Mouse (Mus musculus) ovary, postnatal 10 days (tissue): ENCODE data around the gene Fkbp11.
A peak's percentile ranks its signal among the peaks of the same experiment; 100 is the strongest.
"Not testable (repeated sequence)": the region's sequence is repeated elsewhere in the genome, so short reads cannot be mapped to it uniquely, and the experiment has no call there.

ENCODE experiments used
- DNase-seq: peaks from one replicate; pipeline ENCODE4 v3.0.0; 2022; ENCODE audit warnings: low spot score

Fkbp11 gene

DNA sequence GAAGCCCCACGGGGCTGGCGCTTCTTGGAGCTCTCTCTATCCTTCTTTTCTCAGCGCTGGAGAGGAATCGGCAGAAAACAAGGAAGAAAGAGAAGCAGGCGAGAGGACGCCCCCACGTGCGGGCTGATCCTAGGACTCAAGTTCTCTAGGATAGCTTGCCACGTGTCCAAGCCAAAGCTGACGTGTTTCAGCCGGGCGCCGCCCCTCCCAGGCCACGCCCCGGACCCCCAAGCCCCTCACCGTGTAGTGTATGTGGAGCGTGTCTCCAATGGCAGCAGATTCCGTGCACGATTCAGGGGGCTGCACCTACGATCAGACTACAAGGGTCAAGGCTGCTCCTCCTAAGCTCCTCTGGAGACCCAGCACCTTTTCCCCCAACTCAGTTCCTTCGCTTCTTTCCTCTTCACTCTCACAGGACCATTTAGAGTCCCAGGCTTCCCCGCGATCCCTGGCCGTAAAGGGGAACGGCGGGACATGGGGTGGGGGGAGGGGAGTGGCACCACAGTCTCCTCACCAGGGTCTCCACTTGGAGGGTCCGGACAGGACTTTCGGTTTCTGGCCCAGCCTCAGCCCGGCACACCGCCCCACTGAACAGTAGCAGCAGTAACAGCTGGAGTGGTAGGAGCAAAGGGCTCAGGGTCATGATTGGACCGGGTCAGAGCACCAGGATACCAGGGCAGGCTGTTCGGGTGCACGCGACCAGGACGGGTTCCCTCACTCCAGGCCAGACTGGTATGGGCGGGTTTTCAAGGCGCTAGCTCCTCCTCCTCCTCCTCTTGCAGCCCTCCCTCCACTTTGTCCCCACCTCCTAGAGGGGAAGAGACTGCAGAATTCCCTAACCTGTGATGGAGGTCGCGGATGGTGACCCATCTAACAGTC is at the start of gene Fkbp11:
Gene Fkbp11 (minus strand): TSS at position 756 of the 879 bp plus-strand sequence.
- peak; percentile 18 for DNase-seq

DNA sequence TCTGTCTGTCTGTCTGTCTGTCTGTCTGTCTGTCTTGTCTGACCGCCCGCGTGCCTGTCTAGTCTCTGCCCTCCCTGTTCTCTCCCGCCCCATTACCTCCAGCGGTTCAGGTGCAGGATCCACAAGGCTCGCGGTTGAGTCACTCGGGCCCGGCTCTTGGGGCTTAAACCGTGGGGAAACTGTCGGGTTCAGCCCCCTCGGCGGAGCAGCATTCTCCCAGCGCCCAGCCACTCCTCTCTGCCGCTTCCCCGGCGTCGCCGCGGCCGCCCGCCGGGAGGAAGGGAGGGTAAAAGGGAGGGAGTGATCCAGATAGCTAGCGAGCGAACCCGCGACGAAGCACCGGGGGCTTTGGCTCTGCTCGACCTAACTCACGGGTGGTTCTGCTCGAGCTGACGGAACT is 49.8 kb upstream of the Fkbp11 start, which contains the start of gene Wnt10b:
Gene Wnt10b (minus strand): TSS at position 389 of the 400 bp plus-strand sequence.
- DNase-seq: no peak

DNA sequence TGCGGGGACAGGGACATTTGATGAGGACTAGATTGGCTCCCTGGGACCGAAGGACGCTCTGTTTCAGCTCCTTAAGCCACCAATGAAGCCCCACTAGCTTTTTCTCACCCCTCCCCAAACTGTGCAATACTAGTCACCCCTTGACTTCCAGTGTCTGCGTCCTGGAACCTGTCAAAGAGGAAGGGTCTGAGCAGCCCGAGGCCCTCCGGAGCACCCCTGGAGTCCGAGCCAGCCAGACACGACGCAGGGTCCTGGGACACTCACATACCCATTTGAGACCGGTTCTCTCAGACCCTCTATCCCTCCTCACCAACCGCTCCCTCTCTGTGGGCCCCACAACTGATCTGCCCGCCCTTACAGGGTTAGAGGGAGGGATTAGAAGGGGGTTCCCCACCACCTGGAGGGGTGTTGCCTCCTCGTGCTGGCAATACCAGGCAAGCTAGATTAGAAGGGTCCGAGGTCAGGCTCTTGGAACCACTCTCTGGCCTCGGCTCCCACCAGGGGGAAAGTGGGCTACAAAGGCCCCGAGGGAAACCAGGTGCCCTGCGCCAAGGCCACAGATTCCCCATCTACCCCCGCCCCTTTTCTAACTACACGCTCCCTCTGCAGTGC is 49.1 kb upstream of the Fkbp11 start:
- no peak for DNase-seq

DNA sequence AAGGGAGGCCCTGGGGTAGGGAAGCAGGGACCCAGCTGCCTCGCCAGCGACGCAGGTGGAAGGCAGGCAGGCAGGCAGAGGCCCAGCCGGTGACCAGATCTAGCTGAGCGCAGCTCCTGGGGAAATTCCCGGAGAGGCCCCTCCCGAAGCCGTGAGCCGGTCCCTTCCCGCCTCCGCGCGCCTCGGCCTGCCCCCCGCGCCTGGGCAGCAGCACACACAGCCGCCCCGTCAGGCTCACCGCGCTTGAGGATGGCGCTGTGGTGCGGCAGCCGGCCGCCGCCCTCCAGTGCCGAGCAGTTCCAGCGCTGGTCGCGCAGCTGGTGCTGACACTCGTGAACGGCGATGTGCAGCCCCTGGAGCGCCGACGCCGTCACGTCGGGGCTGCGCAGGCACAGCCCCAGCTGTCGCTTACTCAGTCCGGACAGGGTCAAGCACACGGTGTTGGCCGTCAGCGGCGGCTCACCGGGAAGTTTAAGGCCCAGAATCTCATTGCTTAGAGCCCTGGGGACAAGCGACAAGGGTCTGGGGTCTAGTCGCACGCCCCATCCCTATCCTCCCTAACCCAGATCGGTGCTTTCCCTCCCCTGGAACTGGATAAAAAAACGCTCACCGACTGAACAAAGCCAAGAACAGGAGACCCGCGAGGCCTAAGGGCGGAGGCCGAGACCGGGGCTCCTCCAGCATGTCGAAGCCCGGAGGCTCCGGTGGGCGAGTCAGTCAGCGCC is 48.4 kb upstream of the Fkbp11 start:
- no peak for DNase-seq

DNA sequence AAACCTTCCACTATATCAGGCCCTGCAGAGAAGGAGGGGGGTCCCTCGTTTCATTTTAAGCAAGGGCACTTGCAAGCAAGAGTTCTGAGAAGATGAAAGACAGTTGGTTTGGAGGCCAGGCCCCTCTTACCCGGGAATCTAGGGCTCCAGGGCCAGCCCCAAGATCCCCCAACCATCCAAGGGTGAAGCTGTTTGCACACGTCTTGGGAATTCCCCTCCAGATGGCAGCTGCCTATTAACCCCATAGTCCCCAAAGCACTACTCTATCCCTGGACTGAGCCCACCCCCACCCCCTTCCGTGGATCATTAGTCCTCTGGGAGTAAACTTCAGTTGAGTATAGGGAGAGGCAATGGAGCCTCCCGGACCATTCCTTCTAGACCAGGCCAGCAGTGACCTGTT is 47.5 kb upstream of the Fkbp11 start:
- no peak for DNase-seq

DNA sequence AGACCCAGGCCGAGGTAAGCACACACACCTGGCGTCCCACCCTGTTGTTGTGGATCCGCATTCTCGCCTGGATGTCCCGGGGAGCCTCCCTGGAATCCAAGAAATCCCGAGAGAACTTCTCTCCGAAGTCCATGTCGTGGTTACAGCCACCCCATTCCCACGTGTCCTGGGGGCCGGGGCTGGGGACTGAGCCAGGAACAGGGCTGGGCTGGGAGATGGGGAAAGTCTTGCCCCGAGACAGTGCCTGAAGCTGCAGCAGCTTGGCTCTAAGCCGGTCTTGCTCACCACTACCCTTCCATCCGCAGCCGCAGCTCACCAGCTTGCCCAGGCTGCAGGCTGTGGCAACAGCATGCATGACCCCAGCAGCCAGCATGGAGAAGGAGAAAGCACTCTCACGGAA is 46.1 kb upstream of the Fkbp11 start:
- DNase-seq: no peak

DNA sequence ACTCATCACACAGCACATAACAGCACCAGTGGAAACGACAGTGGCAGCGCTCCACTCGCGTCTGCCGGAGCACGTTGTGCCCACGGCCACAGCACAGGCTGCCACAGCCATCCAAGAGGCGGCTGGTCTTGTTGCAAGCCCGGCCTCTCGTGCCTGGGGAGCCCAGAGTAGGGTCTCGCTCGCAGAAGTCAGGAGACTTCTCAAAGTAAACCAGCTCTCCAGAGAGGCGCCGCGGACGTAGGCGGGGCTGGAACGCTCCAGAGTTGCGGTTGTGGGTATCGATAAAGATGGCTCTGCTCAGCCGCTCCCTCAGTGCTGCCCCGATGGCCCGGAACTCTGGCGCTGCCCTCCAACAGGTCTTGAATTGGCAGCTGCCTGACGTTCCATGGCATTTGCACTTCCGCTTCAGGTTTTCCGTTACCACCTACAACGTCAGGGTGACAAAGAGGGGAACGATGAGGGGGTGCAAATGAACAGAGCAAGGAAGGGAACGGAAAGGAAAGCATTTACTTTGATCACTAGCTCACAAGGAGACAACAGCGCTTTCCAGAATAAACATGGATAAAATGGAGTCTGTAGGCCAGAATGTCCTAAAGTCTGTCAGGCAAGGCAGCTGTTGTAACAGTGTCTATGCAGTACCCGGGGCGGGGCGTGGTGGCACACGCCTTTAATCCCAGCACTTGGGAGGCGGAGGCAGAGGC is 44.7 kb upstream of the Fkbp11 start:
- DNase-seq: no peak

DNA sequence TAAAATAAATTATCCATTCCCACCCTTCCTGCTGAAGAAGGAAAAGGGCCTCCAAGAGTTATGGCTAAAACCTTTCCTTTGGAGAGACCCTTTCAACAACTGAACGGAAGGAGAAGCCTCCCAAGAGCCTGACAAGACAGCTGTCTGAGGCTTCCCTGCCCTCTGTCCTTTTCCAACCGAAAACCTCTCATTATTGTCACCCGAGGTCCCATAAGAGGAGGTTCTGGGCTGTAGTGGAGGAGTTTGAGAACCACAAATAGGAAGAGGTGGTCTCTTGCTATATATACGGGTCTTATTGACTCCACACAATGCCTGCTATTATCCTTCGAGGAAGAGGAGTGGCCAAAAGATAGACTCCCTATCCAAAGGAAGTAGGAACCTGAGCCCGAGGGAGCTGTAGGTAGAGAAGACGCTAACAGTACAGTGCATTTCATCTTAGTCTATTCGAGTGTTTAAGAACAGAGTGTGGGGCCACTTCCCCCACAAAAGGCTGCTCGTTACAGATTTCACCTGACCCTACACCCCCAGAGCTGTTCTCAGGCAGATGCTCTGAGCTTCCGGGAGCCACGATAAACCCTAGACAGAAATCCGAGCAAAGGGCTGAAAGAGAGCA is 43.9 kb upstream of the Fkbp11 start:
- DNase-seq: no peak

DNA sequence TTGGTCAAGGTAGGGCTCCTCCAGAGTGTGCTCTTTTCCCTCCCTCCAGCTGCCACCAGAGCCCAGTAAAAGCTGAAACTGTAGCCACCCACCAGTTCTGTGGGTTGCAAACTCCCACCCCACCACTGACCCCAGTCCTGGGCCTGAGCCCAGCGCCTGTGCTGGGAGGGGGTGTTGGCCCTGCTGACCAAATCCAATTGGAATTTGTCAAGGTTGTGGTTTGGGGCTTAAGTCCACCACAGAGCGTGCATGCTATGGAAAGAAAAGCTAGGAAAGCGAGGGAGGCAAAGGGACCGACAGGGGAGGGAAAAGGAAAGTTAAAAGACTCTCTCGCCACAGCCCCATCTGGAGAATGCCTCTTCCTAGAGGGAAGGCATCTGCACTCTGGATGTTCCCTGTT is 40.3 kb upstream of the Fkbp11 start:
- no peak for DNase-seq

DNA sequence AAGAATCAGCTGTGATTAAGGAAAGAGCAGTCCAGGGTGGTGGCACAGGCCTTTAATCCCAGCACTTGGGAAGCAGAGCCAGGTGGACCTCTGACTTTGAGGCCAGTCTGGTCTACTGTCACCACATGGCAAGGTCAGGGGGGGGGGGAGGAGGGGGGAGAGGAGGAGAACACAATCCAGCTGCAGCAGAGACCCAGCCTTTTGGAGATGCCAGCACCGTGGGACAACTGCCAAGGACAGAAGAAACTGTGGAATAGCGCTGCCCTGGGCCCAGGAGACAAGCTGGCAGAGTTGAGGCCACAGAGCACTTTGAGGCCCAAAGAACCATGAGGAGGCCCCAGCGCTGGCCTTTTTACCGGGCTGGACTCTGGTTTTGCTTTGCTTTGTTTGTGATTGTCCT is 37.9 kb upstream of the Fkbp11 start:
- no peak for DNase-seq

DNA sequence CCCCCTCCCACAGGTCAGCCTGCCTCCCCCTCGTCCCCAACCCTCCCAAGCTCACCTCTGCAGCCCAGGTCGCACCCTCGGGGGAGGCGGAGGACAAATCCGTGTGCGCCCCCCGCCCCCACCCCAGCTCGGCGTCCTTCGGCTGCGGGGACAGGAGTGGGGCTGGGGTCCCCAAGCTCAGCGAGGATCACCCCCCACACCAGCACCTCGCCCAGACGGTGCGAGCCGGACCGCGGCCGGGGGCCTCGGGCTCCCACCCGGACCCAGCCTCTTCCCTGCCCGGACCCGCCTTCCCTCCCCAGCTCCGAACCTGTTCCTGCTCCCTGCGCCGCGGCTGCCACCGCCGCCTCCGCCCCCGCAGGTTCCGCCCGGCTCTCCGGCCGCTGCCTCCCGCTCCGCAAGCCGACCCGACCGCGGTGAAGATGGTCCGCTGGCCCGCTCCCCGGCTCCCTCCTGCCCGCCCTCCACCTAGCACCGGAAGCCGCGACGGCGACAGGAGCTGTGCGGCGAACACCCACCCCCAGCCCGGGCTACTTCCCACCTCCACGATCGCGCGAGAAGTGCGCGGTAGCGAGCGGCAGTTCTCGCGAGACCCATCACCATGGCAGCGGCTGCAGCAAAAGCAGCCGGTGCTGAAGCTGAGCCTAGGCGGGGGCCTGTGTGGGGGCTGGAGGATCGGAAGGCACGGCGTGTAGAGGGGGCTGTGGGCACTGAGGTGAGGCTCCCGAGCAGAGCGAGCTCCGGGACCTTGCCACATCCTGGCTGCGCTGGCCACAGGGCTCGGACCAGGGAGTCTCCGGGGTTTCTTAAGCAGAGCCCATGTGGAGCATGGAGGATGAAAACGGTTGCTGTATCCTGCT is 34.9 kb upstream of the Fkbp11 start, which contains the start of gene Arf3:
Gene Arf3 (minus strand): TSS at position 545 of the 860 bp plus-strand sequence.
- peak; percentile 94 for DNase-seq

DNA sequence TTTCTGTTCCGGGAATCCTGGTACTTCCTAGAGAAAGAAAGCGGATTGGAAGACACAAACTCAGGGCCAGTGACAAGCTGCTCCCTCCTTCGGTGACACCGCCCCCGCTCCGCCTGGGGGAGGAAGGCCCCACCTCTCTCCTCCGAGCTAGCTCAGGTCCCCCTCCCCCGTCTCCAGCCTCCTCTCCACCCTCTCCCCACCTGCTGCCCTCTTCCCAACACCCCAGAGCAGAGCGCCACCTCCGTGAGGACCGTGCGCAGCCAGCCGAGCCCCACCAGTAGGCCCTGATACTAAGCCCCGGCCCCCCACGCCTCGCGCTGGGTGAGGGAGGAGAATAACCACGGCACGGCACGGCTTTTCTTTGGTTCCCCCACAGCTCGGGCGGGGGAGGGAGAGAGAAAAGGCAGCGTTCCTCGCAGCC is 34.2 kb upstream of the Fkbp11 start:
- DNase-seq: peak; percentile 52

DNA sequence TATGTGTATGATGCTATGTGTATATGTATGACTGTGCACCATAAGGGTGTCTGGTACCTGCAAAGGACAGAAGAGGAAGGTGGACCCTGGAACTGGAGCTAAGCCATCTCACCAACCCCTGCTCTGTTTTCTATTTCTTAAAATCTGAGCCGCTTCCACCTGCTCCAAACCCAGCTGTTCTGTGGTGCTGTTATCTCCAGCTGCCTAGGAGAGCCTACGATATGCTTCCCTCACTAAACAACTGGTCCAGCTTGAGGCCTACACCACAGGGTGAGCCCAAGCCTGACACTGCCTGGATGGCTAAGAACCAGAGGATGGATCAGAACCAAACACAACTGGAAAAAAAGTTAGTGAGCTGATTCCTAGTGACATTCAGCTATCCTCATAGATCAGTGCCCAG is 26.1 kb upstream of the Fkbp11 start:
- no peak for DNase-seq

DNA sequence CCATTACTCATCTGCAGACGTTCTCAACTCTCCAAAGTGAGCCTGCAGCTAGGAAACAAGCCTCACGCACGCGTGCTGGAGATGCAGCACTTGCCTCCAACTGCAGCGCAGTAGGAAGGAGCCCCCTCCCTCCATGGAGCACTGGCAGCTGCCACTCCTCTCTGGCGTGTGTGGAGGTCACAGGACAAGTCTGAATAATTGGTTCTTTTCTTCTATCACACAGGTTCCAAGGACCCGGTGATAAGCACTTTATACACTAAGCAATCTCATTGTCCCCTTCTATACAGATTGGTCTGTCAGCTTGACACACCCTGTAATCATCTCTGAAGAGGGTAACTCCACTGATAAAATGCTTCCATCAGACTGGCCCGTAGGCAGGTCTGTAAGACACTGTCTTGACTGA is 25.0 kb upstream of the Fkbp11 start:
- no peak for DNase-seq

DNA sequence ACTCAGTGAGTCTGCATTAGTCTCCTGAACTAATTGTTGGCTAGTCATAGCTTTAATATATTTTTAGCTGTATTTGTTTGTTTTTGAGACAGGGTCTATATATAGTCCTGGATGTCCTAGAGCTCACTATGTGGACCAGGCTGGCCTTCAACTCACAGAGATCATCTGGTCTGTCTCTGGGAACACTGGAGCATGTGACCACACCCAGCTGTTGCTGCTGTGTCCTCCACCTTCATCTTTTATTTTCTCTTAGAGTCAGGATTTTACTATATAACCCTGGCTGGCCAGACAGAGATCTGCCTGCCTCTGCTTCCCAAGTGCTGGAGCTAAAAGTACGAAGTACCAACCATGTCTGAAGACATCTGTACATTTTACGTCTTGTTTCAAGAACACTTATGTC is 21.1 kb upstream of the Fkbp11 start:
- no peak for DNase-seq

DNA sequence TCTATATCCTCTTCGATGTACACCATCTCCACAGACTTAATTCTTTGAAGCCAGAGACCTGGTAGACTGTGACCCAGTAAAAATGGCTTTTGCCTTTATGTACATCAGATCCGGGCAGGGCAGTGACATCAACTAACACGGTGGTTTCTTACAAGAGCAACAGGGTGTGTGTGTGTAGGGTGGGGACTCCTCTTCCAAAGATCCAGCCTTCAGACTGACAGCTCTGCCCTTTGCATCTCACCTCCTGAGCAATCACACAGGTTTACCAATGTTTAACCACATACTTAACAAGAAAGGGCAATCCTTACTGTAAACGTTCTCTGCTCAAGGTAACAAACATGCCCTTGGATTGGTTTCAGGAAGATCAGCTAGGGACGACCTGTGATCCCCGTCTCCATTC is 19.3 kb upstream of the Fkbp11 start:
- DNase-seq: no peak

DNA sequence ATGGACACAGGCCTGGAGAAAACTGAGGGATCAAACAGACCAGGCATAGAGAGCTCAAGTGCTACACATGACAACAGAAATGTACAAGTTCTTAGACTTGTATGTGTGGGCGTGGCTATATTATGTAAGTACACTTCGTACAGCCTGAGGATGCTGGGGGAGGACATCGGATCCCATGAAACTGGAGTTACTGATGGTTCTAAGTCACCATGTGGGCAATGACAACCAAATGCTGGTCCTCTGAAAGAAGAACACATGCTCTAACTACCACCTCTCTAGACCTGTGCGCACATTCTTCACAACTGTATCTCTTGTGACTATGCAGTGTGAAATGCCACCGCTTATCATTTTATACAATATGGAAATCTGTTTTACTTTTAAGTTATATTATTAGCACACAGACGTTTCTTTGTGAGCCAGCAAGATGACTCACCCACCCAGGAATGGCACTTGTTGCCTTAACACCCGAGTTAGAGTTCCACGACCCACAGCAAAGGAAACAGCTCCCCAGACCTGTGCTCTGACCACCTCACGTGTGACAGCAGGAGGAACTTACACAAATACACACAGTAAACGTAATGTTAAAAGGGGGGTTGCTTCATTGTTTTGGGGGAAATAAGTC is 18.5 kb upstream of the Fkbp11 start:
- DNase-seq: no peak

DNA sequence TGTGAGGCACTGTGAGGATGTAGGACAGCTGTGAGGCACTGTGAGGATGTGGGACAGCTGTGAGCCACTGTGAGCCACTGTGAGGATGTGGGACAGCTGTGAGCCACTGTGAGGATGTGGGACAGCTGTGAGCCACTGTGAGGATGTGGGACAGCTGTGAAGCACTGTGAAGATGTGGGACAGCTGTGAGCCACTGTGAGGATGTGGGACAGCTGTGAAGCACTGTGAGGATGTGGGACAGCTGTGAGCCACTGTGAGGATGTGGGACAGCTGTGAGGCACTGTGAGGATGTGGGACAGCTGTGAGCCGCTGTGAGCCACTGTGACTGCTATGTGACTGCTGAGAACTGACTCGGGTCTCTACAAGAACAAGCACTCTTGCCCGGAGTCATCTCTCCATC is 15.9 kb upstream of the Fkbp11 start:
- not testable (repeated sequence) for DNase-seq

DNA sequence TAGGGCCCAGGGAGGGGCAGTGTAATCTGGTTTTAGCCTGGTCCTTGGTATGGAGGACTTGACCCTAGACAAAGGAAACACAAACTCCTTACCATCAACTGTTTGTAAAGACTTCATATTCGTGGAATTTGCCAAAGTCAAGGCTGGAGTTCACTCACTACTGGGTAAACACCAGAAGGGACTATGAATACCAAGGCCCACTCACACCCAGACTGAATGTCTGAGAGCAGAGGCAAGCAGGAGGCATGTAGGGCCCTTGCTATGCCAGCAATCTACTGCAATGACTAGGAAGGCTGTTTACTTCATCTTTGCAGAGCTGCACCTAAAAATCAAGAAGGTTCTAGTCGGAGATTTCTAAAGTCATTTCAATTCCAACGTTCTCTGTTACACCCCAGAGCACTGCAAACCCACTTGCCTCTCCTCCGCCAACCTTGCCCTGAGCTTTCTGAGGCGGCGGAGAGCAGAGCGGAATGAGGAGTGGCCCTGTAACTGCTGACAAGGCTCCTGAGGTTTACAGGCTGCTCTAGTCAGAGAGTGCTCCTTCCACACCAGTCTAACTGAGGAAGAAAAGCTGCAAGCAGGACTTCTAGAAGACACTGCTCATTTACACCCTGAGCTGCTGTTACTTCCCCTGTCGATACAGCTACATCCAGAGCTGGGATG is 14.9 kb upstream of the Fkbp11 start:
- no peak for DNase-seq

DNA sequence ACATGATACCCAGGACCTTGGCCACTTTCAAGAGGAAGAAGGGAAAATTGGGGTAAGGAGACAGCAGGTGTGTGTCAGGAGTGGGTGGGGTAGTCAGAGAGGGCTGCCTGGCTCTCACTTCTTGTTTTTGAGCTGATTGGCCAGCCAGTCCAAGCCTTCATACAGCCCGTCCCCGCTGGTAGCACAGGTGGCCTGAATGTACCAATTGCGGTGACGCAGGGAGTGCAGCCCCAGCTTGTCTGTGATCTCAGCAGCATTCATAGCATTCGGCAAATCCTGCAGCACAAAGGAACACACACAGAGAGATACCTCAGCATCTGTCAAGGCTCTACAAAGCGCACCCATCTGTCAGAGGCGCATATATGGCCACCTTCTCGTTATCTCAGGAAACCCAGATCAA is 12.2 kb upstream of the Fkbp11 start:
- DNase-seq: no peak
